Mouse (Mus musculus): ENCODE measurements around the gene Mapk8ip3.

The Mapk8ip3 gene

DNA sequence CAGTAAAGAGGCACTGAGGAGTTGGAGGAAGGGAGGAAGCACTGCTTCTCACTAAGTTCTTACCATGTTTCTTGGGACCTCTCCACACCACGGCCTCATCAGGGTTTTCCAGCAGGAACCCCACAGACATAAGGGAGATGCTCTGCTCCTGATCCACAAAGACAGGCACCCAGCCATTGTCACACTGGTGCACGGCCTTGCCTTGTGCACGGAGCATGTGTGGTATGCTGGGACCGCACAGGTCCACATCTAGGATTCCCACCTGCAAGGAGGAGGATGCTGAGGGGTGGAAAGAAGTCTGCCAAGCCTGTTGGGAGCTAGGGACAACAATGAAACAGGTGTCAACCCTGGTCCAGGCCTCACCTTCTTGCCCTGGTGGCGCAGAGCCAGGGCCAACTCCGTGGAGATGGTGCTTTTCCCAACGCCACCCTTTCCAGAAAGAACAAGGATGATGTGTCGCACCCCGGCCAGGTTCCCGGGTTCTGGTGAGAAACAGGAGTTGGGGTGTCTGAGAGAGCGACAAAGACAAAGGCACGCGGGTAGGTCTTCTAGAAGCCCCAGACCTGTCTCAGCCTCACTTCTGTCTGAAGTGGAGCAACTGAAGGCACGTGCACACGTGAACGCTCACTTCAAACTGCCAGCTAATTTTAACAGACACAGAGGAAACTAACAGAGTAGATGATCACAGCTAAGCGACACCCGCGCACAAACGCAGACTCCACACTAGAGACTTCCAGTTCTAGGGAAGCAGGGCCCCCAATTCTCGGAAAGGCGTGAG lies 51.2 kb downstream of the Mapk8ip3 start:
- no peak for DNase-seq (ENCODE audit: low spot score)

DNA sequence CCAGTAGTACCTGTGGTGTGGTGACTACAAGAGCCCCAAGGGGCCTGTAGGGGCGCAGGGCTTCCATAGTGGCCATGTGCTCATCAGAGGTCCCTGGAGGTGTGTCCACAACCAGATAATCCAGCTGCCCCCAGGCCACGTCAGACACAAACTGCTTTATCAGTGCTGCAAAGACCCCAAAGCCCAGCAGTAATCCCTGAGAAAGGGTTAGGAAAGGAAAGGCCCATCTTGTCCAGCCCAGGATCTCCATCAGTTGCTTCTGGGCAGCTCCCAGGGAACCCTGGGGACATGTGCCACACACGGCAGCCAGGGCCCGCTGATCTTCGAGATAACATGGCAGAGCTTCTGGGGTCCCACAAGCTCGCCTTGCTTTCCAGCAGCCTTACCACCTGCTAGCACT lies 52.4 kb downstream of the Mapk8ip3 start:
- no peak for DNase-seq (ENCODE audit: low spot score)

DNA sequence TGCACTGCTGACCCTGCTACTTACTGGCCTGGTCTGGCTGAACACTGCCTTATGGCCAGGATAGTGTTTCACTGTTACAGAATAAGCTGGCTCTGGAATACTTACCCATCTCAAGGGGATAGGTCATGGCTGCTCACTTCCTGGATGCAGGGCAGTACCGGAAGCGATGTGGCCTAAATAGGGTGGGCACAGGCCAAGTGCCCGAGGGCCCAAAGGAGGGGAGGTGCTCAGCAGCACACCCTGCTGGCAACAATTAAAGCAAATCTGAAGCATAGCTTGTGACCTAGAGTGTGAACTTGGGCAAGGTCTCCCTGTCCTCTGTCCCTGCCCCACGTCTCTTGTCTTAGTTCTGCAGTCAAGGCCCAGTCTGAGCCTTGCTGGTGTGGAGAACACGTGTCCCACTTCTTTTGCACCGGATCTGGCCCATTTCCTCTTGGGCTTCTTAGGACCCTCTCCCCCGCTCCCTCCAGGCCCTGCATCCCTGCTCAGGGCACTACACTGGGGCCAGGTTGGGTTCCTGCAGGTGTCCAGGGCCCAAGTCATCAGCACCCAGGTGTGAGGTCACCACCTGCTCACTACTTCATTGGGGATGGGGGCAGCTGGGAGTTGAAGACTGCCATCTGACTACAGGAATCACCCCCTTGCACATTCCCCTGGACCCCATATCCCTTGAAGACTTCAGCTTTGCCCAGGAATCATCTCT lies 54.9 kb downstream of the Mapk8ip3 start:
- peak; percentile 73 for DNase-seq (ENCODE audit: low spot score)

DNA sequence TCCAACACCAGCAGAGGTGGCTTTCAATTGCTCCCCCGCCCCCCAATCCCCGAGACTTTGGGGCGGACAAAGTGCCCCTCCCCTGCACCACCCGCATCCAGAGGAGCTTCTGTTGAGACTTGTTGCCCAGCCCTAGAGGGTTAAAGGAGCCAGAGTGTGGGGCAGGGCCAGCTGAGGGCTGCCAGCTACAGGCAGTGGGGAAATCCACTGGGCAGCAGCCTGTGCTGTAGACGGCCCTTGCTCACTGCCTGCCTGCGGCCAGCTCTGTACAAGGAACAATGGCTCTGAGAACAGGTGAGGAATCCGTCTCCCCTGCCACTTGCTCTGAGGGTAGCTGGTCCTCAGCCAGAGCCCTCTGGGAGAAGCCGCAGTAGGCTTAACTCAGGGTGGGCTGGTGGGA lies 58.2 kb downstream of the Mapk8ip3 start:
- peak; percentile 70 for DNase-seq (ENCODE audit: low spot score)

DNA sequence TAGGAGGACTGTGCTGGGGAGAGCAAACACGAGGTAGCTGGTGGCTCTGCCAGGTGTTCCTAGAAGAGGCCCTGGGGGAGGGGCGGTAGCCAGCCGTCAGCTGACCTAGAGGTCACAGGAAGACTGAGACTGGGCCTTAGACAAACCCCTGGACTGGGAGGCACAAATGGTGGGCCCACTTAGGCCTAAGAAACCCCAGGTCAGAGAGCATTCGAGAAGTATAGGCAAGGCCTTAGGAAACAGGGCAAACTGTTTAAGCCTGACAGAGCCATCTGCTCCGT lies 58.7 kb downstream of the Mapk8ip3 start:
- peak; percentile 56 for DNase-seq (ENCODE audit: low spot score)

DNA sequence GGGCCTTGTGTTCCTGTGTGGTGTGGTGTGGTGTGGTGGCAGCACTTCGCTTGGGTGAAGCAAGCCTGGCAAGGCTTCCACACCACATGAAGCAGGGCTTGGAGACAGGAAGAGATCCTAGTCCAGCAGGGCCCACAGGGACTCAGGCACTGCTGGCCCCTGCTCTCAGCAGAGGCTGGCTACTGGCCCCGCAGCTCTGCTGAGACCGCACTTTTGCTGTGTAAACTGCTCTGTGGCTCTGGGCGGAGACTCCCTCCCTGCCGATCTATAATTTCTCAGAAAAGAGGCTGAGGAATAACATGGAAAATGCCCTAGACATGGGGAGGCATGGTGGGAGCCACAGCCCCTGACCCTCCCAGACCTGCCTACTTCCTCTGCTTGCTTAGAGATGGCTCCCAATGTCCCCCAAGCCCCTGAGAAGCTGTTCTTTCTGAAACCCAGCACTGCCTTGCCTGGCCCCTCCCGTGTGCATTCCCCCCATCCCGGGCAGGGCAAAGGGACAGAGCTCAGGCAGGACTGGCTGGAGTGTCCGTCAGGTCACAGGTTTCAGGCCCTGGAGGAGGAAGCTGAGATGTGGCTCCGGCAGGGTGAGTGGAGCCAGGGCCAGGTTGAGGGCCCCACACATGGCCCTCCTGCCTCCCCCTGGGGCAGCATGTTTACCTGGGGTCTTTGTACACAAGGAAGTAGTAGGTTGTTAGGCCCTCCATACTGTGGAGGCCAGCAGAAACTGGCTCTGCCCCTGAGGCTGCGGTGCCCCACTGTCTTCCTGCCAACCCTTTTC lies 59.3 kb downstream of the Mapk8ip3 start:
- peak; percentile 70 for DNase-seq (ENCODE audit: low spot score)

DNA sequence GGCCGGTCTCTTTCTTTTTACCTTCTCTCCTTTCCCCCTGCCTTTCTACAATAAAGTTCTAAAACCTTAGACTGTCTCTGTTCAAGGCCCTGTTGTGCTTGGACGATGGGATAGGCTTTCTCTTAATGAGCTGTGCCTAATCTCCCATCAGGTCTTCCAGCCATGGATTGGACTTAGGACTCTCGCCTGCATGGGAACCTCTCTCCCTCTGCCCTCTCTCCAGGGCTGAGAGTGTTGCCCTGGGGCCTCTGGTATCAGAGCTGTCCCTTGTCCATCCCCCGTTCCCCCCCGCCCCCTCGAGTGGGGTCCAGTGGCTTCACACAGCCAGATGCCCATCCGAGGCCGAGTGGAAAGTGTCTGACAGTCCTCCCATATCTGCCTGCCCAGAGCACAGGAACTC lies 61.8 kb downstream of the Mapk8ip3 start:
- no peak for DNase-seq (ENCODE audit: low spot score)

DNA sequence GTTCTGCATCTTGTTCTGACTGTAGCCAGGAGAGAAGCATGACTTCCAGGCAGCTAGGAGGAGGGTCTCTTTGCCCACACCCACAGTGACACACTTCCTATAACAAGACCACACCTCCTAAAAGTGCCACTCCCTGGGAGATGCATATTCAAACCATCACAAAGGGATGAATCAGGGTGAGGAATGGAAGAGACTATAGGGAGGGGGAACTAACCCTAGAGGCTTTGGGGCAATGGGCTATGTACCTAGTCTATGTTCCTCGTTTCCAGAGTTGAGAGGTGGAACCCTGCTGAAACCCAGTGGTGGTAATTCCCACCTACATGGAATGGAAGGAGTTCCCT lies 62.4 kb downstream of the Mapk8ip3 start:
- no peak for DNase-seq (ENCODE audit: low spot score)

DNA sequence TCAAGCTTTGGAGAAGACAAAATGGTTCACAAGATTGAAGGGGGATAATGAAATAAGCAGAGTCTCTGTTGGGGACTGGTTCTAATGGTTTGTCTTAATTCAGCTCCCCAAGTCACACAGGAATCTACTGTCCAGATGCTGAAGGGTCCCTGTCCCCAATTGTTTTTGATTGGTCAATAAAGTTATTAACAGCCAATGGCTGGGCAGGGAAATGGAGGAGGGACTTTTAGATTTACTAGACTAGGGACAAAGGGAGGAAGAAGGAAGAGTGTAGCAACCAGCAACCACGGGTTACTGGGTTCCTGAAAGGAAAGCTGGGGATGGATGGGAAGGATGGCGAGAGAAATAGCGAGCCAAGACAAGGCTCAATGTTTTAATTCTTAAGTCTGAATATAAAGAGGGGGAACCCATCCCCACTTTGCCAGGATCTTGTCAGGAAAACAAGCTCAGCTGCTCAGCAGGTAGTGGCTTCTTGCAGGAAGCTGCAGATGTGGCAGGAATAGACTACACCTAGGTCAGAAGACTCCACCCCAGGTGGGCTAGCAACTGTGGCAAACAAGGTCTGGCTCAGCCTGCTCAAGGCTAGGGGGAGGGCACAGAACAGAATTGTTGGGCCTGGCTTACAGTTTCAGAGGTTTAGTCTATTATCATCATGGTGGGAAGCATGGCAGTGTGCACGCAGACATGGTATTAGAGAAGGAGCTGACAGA lies 62.9 kb downstream of the Mapk8ip3 start:
- no peak for DNase-seq (ENCODE audit: low spot score)

DNA sequence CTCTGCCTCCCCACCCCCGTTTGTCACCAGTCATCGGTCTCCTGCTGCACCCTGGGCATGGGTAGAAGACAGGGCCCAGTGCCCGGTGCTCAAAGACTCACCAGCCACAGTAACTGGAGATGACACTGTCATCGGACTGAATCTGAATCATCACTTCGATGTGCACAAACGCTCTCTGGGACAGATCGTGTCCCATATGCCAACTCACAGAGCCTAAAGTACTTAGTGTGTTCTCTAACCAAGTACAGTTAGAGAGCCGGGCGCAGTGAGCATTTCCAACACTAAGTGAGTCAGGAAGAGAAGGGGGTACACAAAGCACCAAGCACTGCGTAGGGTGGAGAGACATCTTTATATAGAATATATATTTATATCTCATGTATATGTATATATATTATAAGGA lies 68.9 kb downstream of the Mapk8ip3 start:
- DNase-seq (ENCODE audit: low spot score), result no peak

DNA sequence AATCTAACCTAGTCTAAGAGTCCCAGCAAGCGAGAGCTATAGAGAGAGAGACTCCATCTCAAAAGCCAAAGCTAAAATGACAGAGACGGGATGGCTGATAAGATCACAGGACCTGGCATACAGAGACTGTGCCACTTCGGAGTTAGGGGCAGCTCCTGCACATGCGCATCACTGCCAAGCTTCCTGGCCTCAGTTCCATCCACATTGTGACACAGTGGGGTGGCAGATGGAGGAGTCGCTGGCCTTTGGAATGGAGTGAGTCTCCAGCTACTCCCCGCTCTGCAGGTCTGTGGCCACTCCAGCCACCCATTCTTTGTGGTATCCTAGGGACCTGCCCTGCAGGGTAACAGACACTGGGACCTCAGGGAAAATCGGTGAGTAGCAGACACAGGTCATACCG lies 71.0 kb downstream of the Mapk8ip3 start, which contains the start of gene Igfals:
Igfals (plus strand) TSS at position 222 of the 400 bp plus-strand sequence.
- no peak for DNase-seq (ENCODE audit: low spot score)

DNA sequence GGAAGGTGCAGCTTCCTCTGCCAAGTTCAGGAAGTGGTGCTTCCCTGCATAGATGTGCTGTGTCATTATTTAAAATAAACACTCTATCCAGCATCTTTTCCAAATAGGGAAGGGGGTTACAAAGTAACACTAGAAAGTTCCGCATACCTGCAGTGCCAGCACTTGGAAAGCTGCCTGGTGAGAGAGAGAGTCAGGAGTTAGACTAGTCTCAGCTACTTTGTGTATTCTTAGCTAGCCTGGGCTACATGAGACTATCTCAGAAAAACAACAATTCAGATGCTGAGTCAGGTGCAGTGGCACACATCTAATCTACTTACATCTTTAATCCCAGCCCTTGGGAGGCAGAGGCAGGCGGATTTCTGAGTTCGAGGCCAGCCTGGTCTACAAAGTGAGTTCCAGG lies 75.0 kb downstream of the Mapk8ip3 start:
- no peak for DNase-seq (ENCODE audit: low spot score)

DNA sequence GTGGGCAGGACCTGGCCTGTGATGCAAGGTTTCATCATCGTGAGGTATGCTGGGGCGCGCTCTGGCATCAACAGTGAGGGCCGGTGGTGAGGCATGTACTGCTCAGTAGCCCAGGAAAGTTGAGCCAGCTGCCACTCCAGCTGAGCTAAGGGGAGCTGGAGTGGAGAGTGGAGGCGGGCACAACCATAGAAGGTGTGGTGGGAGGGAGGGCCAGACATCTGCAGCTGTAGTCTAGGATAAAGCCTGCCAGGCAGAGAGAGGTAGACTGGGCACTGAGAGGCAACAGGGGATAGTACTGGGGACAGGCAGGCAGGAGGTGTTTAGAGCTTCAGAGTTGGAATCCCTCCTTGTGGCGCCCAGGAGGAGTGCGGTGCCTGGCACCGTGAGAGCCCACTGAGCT lies 76.7 kb downstream of the Mapk8ip3 start:
- no peak for DNase-seq (ENCODE audit: low spot score)

DNA sequence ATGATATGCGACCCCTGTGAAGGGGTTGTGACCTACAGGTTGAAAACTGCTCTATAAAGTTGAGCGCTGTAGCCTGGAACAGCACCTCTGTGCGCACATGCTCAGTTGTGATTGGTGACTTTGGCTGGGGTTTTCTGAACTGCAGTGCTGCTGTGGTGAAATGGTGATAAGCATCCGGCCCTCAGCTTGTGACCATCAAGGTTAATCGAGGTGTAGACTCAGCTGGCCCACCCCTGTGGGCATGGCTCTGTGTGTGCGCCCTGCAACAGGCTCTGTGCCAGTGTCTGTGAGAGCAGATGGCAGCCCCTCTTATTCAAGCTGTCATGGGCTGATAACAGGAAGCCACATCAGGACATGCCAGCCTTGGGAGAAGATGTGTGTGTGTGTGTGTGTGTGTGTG lies 77.8 kb downstream of the Mapk8ip3 start:
- DNase-seq (ENCODE audit: low spot score), result no peak

DNA sequence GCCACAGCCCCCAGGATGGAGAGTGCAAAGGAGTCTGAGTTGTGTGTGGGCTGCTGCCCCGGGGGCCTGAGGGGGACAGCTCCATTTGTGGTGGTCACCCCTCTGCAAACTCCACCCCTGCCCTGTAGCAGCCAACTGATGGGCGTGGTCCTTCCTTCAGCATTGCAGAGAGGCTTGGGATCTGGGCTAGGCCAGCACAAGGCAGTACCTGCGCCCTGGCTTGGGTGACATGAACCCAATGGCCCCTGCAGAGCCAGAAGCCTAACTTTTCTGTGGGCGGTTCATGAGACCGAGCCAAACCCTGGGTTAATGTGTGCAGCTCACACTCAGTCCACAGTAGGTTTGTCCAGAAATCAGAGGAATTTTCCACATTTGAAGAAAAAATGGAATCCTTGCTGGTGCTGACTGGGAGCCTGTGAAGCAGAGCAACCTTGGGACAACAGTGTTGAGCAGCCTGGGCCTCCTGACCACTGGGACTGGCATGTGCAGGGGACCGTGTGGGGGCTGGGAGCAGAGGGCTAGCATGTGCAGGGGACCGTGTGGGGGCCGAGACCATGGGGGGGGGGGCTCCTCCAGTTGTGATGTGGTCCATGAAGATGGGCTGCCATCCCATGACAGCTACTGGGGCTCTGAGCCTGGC lies 78.8 kb downstream of the Mapk8ip3 start:
- no peak for DNase-seq (ENCODE audit: low spot score)

DNA sequence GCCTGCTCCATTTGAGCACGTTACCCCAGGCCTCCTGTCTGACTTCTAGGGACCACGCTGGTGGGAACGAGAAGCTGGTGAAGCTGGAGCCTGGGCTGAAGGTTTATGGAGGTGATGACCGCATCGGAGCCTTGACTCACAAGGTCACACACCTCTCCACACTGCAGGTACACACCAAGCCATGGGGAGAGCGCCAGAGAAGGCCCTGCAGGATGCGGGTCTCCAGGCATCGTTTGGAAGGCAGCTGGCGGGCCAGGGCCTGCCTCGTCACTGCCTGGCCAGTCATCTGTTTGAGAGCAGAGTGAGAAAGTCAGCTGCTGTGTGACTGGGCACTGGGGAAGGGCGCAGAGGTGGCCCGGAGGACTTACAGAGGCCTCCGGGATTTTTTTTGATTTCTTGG lies 80.2 kb downstream of the Mapk8ip3 start:
- DNase-seq (ENCODE audit: low spot score), result no peak

DNA sequence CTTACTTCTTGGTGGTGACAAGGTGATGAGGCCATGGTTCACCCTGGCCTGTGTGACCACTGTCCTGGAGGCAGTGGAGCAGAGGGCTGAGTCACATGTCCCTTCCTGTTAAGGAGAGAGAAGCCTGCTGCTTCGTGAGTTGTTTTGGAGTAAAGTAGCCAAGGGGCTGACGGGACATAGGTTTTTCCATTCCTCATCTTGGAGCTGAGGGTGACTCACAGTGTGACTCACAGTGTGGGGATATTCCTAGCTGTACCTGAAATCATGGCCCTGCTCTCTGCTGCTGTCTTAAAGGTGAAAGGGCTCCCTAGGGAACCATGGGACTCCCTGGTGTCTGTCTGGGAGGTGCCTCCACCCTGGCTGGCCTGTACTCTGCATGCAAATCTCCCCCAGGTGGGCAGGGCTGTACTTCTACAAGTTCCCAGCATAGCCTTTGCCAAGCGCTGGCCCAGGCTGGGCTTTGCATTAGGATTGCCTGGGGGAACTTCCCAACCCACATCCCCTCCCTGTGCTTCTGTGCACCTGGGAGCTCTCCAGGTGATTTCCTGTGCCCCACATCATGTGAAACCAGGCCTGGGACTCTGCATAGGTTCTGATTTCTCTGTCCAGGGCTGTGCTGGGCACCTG lies 80.8 kb downstream of the Mapk8ip3 start:
- peak; percentile 42 for DNase-seq (ENCODE audit: low spot score)

DNA sequence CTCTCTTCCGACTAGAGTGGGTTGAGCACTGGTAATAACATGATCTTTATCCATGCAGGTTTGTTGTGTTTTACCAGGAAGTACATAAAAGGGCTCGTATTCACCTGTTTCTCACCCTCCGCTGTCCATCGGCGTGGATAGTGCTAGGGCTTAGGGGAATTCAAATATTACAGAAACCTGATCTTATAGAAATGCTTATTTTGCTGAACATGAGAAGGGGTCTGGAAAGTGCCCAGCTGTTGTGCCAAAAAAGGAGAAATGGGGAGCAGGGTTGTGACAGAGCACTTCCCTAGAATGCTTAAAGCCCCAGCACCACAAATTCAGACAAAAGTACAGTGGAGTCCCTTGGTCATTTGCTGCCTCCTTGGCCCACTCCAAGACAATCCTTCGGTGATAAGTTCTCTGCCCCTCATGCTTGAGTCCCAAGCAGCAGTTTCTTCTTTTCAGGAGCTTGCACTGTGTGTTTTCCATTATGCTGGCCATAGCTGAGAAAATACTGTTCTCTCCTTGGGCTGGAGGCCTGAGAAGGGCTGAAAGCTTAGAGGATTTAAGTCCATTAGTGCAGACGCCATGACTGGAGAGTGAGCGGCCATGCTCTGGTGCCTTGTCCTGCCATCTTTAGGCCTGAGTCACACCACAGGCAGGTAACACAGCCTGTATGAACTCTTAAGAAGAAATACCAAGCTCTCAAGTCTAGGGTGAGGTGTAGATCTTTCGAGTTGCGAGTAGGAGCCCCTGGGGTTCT lies 85.2 kb downstream of the Mapk8ip3 start:
- DNase-seq (ENCODE audit: low spot score), result no peak

DNA sequence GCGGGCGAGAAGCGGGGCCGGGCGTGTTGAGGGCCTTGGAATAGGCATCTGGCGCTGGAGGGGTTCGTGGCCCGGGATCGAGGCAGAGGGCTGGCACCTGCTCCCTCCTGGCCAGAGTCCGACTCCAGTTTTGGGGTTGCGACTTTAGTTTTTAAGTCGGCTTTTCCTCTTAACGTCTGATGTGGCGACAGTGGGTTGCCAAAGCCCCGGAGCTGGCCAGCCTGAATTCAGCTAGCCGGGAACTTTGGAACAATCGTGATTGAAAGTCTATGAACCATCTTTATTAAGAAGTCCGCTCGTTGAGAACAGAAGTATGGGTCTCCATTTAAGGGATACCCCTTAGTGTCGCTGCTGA lies 86.0 kb downstream of the Mapk8ip3 start:
- DNase-seq (ENCODE audit: low spot score), result no peak

DNA sequence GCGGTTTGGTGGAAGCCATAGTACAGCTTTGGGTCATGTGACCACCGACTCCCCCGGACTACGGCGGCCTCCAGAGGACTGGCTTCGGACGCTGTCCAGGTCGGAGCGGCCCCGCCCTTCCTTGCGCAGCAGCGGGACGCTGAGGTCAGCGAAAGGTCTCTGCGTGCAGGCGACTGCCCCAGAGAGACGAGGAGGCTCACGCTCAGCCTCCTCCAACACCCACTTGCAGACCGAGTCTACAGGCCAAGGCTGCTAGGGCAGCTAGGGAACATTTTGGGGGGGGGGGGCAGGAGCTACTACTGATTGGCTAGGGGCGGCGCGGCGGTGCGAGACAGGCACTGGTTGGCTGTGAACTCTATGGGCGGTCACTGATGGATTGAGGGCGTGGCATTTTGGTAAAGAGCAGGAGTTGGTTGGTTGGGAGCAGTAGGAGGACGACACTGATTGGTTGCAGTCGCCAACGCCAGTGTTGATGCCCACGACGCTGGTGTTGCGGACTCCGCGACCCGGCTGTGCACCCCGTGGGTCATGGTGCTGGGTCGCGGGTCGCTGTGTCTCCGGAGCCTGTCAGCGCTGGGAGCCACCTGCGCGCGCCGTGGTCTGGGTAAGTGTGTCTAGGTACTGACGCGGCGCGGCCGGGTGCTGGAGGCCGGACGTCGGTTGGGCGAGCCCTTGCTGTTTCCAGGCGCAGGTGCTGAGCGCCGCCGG lies 86.6 kb downstream of the Mapk8ip3 start, which contains the start of gene Fahd1:
Fahd1 (minus strand) TSS at position 300 of the 708 bp plus-strand sequence.
- DNase-seq (ENCODE audit: low spot score), result peak; percentile 99
